Mouse (Mus musculus): ENCODE results near the gene Car5a.
A peak's percentile ranks its signal among the peaks of the same experiment; 100 is the strongest.

Car5a gene

GRCm38 (mm10) chr8:121932668-121933520, 11.8 kb downstream of the Car5a start:
- DNase-seq = no peak

- DNase-seq = no peak
Measured at GRCm38 (mm10) chr8:121932026-121932667, 12.6 kb downstream of the Car5a start.

- DNase-seq = no peak
Measured at GRCm38 (mm10) chr8:121931571-121931970, 13.1 kb downstream of the Car5a start.

GRCm38 (mm10) chr8:121930047-121930446, 14.7 kb downstream of the Car5a start:
- no peak for DNase-seq

- peak; percentile 61 to 74 for DNase-seq
Measured at GRCm38 (mm10) chr8:121927316-121927715, 17.4 kb downstream of the Car5a start.

GRCm38 (mm10) chr8:121926266-121926665, 18.4 kb downstream of the Car5a start:
- DNase-seq = no peak

GRCm38 (mm10) chr8:121925624-121926023, 19.1 kb downstream of the Car5a start:
- DNase-seq = peak; percentile 72 to 90

GRCm38 (mm10) chr8:121924681-121925080, 20.0 kb downstream of the Car5a start:
- no peak for DNase-seq

- DNase-seq = peak; percentile 57 to 60
Measured at GRCm38 (mm10) chr8:121922101-121922500, 22.6 kb downstream of the Car5a start.

- no peak for DNase-seq
Measured at GRCm38 (mm10) chr8:121921582-121921981, 23.1 kb downstream of the Car5a start.

GRCm38 (mm10) chr8:121919731-121920130, 25.0 kb downstream of the Car5a start:
- peak in 1 of 2 experiments; percentile 20 for DNase-seq

- DNase-seq = no peak
Measured at GRCm38 (mm10) chr8:121919158-121919557, 25.5 kb downstream of the Car5a start.

- no peak for DNase-seq
Measured at GRCm38 (mm10) chr8:121913378-121913777, 31.3 kb downstream of the Car5a start.

- DNase-seq = no peak
Measured at GRCm38 (mm10) chr8:121912831-121913230, 31.9 kb downstream of the Car5a start.

- no peak for DNase-seq
Measured at GRCm38 (mm10) chr8:121911987-121912386, 32.7 kb downstream of the Car5a start.

GRCm38 (mm10) chr8:121911400-121911799, 33.3 kb downstream of the Car5a start:
- no peak for DNase-seq

- DNase-seq = peak; percentile 66 to 88
Measured at GRCm38 (mm10) chr8:121909663-121910062, 35.0 kb downstream of the Car5a start.

GRCm38 (mm10) chr8:121909148-121909541, 35.6 kb downstream of the Car5a start:
- no peak for DNase-seq

- no peak for DNase-seq
Measured at GRCm38 (mm10) chr8:121908378-121909147, 36.1 kb downstream of the Car5a start.

- DNase-seq = peak; percentile 98 to 99
Measured at GRCm38 (mm10) chr8:121907587-121908248, 37.0 kb downstream of the Car5a start, which contains the start of gene Slc7a5. Gene Slc7a5, minus strand, starts transcription at chr8:121907694.

- peak; percentile 5 to 40 for DNase-seq
Measured at GRCm38 (mm10) chr8:121906542-121907512, 37.9 kb downstream of the Car5a start.
